Mouse (Mus musculus): Measurements from ENCODE around the gene Shroom2. TPM values are rescaled to one million over a fixed set of nuclear protein-coding genes. Genes with fewer than 3 reads are reported as not detected.
A peak's percentile ranks its signal among the peaks of the same experiment; 100 is the strongest.
"Not testable (repeated sequence)": the region's sequence is repeated elsewhere in the genome, so short reads cannot be mapped to it uniquely, and the experiment has no call there.

Shroom2 gene
- 10 to 100 TPM; 94.4 to 98.1 TPM for total RNA-seq (2021)
- long read RNA-seq, experiment 1, partial matches to known transcripts, result 7 of 77 reads
- long read RNA-seq, experiment 1, other reads (novel, unspliced or antisense), result 70 of 77 reads
- long read RNA-seq, experiment 2, partial matches to known transcripts, result 7 of 58 reads
- long read RNA-seq, experiment 2, other reads (novel, unspliced or antisense), result 51 of 58 reads

DNA sequence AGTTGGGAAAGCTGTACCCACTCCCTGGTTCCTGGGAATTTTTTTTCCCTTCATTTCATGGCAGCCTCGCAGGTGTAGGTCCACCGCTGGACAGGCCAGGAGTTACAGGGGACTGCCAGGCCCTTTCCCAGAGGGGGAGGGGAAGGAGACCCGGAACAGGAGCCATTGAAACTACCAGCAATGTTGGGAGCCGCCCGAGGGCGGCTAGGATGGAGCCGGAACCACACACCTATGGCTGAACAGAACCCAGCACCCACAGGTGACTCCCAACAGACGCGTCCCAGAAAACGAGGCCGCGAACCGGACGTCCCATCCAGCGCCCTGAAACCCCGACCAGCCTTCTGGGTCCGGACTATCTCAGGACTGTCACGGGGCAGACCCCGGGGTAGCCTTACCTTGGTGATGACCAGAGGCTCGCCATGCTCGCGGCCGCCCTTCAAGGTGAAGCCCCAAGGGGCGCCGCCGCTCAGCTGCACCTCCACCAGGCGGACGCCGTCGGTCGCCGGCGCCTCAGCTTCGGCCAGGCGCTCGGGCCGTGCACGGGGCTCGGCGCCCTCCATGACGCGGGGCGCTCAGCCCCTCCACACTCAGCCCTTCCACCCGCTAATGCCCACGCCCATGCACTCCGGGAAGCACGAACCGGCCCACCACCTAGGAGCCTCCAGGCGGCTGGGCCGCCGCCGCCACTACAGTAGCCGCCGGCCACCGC, at the start of gene Shroom2:
Shroom2 (minus strand) TSS at position 575 of the 709 bp plus-strand sequence.
- DNase-seq (ENCODE audit: low spot score in 2 of 2), result no peak

DNA sequence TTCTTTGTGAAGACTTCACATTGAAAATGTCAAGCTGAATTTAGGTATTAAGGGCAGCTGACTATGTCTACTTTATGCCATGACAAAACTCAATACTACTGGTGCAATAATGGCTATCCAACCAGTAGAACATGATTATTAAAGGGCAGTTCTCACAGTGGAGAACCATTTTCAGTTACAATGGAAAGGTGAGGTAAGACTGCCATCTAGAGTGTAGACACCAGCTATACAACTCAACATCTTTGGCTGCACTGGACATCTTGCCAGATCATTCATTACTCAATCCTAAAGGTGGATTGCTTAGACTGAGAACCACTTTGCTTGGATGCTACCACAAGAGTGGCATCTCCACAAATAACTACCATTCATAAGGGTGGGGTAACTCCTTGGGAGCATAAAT, 49.7 kb upstream of the Shroom2 start:
- no peak for DNase-seq (ENCODE audit: low spot score in 2 of 2)

DNA sequence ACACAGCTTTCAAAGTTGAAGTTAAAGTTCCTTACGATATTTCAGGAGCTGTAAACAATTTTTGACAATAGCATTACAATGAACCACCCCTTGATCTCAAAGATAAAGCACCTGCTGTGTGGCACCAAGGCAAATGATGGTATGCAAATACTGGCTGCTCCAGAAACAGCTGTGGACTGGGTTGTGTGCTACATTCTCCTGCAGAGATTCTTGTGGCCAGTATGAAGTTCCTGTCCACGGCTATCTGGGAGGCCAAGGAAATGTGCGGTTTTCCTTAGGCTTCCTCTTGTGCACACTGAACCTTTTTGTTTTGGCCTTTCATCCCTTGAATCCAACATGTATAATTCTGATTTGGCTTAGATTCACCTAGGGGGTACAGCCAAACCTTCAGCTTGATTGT, 44.1 kb upstream of the Shroom2 start:
- DNase-seq (ENCODE audit: low spot score in 2 of 2), result no peak

DNA sequence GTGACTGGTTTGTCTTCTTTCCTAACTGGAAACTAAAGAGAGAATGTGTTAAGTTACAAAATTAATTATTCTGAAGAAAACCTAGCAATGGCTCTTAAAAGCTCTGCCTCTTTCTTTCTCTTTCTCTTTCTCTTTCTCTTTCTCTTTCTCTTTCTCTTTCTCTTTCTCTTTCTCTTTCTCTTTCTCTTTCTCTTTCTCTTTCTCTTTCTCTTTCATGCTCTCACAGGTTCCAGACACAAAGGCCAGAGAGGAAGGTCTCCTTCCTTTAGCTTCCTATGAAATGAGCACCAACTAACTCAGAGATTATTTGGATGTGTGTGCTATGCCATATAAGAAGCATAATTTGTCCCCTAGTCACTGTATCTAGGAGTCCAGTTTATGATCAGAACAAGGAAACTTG, 36.1 kb upstream of the Shroom2 start:
- DNase-seq (ENCODE audit: low spot score in 2 of 2), result no peak

DNA sequence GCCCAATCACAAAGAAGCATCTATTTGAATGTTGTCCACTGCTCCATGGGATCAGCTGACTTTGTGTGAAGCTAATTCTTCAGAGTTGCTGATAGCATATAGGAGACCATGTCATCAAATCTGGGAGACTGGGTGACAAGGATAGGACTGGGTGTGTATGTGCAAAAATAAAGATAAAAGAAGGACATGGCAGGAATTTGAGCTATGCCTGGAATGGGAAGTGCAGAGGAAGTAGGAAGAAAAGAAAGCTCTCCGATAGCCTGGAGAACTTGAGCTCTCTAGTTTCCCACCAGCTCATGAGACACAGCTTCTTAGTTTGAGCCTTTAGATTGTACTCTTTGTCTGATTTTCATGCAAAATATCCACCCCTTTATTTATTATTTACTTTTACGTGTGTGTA, 19.3 kb upstream of the Shroom2 start:
- DNase-seq (ENCODE audit: low spot score in 2 of 2), result no peak

DNA sequence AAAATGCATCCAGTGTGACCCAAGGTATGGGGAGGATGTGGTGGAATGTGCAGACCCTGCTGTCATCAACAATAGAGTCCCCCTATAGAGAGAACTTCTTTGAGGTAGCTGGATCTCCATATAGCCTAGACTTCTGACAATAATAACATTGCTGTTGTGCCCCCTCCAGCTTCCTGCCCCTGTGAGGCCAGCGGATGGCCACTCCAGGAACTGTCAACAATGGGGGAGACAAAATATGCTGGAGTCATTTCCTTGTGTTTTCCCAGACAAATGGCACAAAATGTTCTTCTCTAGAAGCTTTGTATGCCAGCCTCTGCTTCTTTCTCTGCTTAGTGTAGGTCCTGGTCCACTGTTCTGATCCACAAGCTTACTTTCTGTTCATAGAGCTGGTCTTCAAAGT, 18.9 kb upstream of the Shroom2 start:
- no peak for DNase-seq (ENCODE audit: low spot score in 2 of 2)

DNA sequence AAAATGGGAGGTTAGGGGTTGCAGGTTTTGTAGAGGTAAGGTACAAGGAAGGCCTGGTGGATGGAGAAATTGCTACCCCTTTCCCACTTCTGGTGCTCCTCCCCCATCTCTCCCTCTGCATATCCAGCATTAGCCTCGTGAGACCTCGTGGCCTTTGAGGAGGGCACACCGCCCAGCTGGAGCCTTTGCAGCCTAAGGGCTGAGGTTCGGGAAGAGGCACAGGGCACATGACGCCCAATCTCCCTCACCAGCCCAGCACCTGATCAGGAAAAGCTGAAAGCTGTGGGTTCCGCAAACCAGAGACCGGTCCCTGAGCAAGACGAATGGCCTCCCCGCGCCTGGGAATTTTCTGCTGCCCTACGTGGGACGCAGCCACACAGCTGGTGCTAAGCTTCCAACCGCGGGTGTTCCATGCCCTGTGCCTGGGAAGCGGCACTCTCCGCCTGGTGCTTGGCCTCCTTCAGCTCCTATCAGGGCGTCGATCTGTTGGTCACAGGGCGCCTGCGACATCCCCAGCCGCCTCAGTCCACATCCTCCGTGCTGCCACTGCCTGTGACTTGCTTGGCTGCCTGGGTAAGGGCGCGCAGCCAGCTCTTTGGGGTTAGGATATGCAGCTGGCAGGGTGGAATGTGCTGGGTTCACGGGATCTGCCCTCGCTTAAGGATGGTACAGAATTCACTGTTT, 12.6 kb upstream of the Shroom2 start, which contains the start of gene Gpr143:
Gpr143 (plus strand) TSS at position 202 of the 684 bp plus-strand sequence.
- no peak for DNase-seq (ENCODE audit: low spot score in 2 of 2)

DNA sequence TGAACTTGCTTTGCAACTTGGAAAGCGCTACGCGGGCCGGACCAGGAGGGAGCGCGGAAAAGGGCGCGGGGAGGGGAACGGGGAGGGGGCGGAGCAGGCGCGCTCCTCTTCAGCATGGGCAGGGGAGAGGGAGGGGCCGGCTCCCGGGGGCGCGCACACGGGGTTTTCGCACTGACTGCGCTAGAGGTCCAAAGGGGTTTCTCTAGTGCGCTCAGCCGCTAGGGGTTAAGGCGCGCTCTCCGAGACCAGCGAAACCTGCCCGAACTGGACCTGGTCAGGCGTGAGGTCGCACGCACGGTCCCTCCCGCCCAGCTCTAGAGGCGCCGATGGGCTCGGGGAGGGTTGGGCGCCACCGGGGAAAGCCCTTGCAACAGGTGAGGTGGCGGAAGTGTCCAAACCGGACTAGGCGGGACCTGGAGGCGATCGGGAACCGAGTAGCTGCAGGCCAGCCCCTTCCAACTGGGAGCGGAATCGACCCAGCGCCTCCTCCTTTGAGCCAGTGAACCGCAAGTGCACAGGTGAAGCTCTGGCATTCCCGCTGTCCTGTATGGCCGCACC, 414 bp upstream of the Shroom2 start:
- peak; percentile 2 to 5 for DNase-seq (ENCODE audit: low spot score in 2 of 2)

DNA sequence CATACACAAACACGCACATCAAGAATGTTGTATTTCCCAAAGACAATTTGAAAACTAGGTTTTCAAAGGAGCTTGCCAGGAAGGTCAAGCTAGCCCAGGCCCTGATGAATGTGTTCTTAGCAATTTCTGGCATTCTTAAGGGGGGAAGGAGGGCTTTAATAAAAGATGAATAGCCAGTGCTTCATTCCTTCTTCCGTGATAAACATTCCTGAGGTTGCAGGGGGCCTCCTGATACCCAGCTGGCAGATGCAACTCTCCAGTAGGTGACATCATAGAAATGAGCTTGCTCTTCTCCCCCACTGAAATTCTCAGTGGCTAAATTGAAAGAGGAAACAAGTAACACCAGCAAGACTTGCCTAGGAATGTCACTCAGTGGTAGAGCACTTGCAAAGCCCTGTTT, 5.1 kb downstream of the Shroom2 start:
- DNase-seq (ENCODE audit: low spot score in 2 of 2), result no peak

DNA sequence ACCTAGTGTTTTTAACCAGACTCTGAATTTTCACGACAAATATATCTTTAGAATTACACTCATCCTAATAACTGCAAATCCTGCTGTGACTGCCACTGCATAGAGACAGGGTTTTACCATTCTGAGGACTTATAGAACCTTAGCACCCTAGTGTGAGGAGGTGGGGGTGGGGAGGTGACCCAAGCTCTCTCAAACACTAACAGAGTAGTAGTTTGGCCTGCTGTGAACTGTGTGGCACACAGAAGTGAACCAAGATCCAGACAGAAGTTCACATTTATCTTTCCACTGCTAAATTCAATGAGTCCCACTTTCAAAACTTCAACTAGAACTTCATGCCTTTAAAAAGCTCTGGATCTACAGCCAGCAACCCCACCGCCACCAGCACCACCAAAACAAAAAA, 6.4 kb downstream of the Shroom2 start:
- no peak for DNase-seq (ENCODE audit: low spot score in 2 of 2)

DNA sequence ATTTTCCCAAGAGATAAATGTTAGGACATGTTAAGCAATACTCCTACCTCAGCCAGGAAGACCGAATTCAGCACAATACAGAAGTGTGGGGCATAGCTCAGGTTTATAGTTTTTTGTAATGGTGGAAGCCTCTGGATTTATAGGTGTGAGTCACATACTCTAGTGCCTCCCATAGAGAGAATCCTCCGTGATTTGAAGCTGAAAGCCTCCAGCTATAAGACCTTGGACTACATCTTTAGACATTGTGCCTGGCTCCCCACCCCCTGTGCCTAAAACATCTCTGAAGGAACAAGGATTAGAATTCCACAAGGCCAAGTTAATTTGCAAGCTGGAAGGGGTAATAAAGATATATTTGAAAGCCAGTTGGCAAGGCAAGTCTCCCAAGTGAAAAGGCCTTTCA, 6.8 kb downstream of the Shroom2 start:
- DNase-seq (ENCODE audit: low spot score in 2 of 2), result no peak

DNA sequence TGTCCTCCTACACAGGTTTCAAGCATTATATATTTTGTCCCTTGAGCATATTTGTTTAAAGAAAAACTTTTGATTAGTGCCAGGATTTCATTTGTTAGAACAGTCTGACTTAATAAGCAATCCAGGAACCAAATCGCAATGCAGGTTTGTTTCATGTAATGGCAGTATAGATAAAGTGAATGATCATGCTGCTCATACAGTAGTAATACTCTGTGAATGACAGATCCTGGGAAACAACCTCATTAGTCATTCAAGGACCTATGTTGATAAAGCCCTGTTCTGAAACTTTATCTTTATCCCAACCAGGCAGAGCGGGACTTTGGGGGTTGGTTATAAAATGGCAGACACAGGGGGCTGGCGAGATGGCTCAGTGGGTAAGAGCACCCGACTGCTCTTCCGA, 13.0 kb downstream of the Shroom2 start:
- DNase-seq (ENCODE audit: low spot score in 2 of 2), result no peak

DNA sequence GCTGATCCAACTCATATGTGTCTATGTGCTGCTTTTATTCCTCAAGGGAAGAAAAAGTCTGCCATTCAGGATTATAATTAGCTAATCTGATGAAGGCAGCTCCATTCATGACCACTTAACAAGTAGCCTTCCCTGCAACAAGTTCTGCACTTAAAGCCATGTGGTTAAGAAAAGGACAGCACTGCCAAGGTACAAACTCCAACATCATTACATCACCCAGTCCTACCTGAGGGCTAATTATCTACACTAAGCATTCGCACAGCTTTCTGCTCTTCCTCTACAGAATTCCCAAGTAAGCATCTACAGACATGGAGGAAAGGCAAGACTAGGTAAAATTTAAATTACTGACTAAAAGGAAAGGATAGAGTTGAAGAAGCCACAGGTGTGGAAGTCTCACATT, 13.4 kb downstream of the Shroom2 start:
- DNase-seq (ENCODE audit: low spot score in 2 of 2), result no peak

DNA sequence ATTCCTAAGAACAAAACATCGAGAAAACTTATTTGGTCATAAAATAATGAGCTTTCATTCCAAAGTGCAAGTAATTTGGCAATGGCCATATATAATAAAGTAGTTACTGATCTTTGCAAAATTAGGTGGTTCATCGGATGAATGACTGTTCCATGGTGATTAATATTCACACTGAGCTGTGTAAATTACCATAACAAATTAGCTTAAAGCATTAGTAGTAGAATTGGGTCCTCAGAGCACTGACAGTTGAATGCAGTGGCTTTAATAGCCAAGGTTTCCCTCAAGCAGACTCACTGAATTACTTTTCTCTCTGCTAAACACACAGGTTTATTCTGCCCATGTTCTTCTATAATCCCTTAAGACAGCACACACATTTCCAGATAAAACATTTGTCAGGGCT, 23.3 kb downstream of the Shroom2 start:
- no peak for DNase-seq (ENCODE audit: low spot score in 2 of 2)

DNA sequence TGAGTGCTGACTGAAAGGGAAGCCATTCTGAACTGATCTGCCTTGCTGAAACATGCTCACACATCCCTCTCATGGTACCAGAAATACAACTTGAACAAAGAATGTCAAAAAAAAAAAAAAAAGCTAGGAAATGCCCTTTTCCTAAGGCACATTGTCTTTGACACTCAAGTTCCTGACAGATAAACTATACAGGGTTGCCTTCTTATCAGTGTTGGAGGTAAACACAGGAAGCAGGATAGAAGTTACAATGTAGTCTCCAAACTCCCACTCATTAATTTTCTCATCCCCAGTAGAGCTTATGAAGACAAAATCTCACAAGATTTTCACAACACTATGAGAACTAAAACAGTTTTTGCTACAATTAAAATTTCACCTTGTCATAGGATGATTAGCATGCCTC, 25.6 kb downstream of the Shroom2 start:
- no peak for DNase-seq (ENCODE audit: low spot score in 2 of 2)

DNA sequence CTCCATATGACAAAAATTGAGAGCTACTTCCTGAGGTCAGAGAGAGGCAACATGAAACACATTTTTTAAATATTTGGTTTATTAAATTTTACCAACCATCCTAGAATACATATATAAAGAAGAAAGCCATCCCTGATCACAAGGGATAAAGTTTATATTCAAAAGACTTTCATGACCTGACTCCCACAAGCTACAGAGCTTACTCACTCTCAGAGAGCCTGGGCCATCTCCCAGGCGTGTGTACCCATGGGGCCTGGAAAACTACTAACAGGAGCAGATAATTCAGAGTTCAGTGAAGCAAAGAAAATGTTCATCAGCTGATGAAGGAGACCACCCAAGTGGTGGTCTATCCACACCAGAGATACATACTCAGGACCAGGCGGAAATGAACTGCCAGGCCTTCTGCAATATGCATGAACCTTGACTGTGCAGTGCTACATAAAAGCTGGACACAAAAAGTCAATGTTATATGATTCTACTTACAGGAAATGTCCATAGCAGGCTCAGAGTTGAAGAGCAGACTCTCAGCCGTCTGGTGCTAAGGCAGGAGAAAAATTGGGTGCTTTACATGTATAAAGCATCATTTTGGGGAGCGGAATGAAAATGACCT, 30.4 kb downstream of the Shroom2 start:
- no peak for DNase-seq (ENCODE audit: low spot score in 2 of 2)

DNA sequence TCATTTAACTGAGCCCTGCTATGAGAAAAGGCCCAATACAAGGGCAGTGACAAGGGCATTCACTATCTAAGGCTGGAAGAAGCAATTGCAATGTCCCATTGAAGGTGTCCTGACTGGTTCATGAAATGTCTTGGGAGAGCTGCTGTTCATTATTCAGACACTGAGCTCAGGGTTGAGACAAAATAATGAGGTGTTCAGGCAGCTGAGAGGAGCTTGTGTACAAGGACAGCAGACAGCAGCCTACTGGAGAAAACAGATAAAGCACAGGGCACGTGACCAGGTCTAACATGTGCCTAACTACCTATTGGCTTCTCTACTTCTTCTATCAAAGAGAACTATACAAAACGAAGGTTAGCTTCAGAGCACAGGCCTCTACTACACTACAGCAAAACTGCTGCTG, 31.1 kb downstream of the Shroom2 start:
- no peak for DNase-seq (ENCODE audit: low spot score in 2 of 2)

DNA sequence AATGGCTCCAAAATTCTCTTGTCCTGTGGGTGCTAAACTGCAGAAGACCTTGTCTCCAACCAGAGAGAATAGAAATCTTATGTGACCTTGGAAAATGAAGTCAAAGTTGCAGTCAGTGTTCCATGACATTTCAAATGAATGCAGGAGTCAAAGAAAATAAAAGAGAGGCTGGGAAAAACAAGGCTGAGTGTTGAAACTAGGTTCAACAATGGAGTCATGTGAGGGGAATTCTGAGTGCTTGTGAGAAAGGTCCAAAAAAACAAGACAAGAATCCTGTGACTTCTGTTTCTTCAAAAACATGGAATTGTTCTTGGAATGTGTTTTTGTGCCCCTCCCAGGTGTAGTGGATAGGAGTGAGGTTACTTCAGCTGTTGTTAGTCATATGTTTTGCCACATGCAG, 34.0 kb downstream of the Shroom2 start:
- no peak for DNase-seq (ENCODE audit: low spot score in 2 of 2)

DNA sequence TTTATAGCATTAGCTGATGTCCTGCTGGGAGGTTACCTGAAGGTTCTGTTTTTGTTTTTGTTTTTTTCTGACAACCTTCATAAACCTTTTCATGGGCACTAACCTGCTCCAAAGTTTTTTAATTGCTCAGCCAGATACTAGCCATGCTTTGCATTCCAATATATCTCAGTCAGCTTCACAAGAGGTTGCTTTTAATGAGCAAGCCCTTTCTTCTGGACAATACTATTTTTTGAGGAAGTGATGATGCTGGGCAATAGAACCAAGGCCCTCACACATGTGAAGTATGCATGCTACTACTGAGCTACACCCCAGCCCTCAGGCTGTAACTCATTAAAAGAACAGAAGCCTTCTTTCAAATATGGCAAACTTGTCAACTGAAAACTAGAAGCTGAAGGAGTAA, 52.6 kb downstream of the Shroom2 start:
- no peak for DNase-seq (ENCODE audit: low spot score in 2 of 2)

DNA sequence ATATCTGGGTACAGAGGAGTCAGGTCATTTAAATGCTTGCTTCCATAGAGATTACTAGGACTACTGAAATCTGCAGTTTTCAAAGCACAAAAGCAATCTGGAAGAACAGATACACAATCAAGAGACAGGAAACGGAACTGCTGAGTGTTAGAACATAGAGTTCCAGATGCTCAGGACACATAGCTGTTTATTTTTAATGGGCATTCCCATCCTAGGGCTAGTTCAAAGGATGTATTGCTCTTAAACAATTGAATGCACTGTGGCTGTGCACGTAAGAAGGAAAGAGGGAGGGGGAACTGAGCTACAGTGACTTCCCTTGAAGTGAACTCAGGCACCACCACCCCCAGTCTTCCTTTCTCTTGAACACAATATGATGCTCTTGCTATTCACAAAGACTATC, 58.5 kb downstream of the Shroom2 start:
- DNase-seq (ENCODE audit: low spot score in 2 of 2), result not testable (repeated sequence)

DNA sequence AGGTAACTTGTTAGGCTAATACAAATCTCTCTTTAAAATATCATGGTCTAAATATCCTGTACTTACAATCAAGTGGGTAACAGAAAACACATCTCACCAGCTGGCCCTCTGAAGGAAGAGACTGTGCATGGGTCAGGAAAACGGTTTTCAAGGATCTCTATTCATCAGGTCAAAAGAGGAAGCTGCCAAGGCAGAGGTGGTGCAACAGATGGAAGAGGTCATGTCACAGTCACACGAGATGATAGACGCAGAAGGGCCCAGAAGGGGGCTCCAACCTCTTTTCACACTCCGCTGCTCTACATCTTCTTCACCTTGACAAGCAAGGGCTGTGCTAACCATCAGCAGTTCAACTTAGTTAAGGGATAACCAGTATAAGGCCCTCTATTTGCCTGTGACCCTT, 60.9 kb downstream of the Shroom2 start:
- DNase-seq (ENCODE audit: low spot score in 2 of 2), result no peak

DNA sequence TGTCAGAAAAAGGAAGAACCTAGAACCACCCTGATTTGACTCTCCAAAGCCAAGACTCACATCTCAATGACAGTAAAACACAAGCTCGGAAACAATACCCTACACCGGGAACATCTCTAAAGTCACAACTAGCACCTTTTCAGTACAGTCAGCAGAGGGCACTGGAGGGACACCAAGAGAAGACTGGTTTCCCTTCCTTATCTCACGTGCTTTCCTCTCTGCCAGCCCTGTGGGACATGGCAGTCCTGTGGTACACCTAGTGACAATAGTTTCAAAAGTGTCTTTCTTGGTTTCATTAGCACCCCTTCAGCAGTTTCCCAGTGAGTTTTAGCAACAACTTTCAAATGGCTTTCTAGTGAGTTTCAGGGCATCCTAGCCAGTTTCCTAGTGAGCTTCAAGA, 63.9 kb downstream of the Shroom2 start:
- peak; percentile 17 to 18 for DNase-seq (ENCODE audit: low spot score in 2 of 2)

Measured in left cerebral cortex, adult 18-20 months (tissue).